Mouse (Mus musculus) right cerebral cortex, postnatal 36 days (tissue): ENCODE measurements around the gene Ano10.
A peak's percentile ranks its signal among the peaks of the same experiment; 100 is the strongest.
"Not testable (repeated sequence)": the region's sequence is repeated elsewhere in the genome, so short reads cannot be mapped to it uniquely, and the experiment has no call there.

Experiments
- DNase-seq, 2 experiments: peaks; one replicate each; pipeline ENCODE4 v3.0.0; 2022; ENCODE audit warnings: low spot score in 2 of 2, mixed read lengths in 1 of 2

Ano10 gene

GRCm38 (mm10) chr9:122198621-122199020 lies 95.6 kb downstream of the Ano10 start:
- DNase-seq = no peak

- no peak for DNase-seq
These were observed 97.2 kb downstream of the Ano10 start for GRCm38 (mm10) chr9:122197021-122197420.

- no peak for DNase-seq
These were observed 99.1 kb downstream of the Ano10 start for GRCm38 (mm10) chr9:122195042-122195682.

- no peak for DNase-seq
These were observed 100.4 kb downstream of the Ano10 start for GRCm38 (mm10) chr9:122193823-122194222.

GRCm38 (mm10) chr9:122193361-122193760 lies 100.9 kb downstream of the Ano10 start:
- DNase-seq = no peak

- no peak for DNase-seq
These were observed 105.5 kb downstream of the Ano10 start for GRCm38 (mm10) chr9:122188724-122189123.

GRCm38 (mm10) chr9:122187451-122187921 lies 106.7 kb downstream of the Ano10 start:
- no peak for DNase-seq

GRCm38 (mm10) chr9:122186643-122187226 lies 107.5 kb downstream of the Ano10 start:
- DNase-seq = no peak

- DNase-seq = no peak
These were observed 108.3 kb downstream of the Ano10 start for GRCm38 (mm10) chr9:122185953-122186352.

- peak; percentile 54 to 57 for DNase-seq
These were observed 109.2 kb downstream of the Ano10 start for GRCm38 (mm10) chr9:122185061-122185460.

- DNase-seq = no peak
These were observed 109.9 kb downstream of the Ano10 start for GRCm38 (mm10) chr9:122184329-122184728.

- DNase-seq = no peak
These were observed 111.1 kb downstream of the Ano10 start for GRCm38 (mm10) chr9:122183074-122183473.

- no peak for DNase-seq
These were observed 114.1 kb downstream of the Ano10 start for GRCm38 (mm10) chr9:122180105-122180504.

- DNase-seq = no peak
These were observed 115.8 kb downstream of the Ano10 start for GRCm38 (mm10) chr9:122178427-122178826.

GRCm38 (mm10) chr9:122177256-122178220 lies 116.7 kb downstream of the Ano10 start:
- DNase-seq = no peak

GRCm38 (mm10) chr9:122174723-122175122 lies 119.5 kb downstream of the Ano10 start:
- no peak for DNase-seq

GRCm38 (mm10) chr9:122173405-122174233 lies 120.6 kb downstream of the Ano10 start:
- DNase-seq = no peak

GRCm38 (mm10) chr9:122172612-122173186 lies 121.5 kb downstream of the Ano10 start:
- no peak for DNase-seq

- no peak for DNase-seq
These were observed 124.3 kb downstream of the Ano10 start for GRCm38 (mm10) chr9:122169901-122170300.

GRCm38 (mm10) chr9:122167719-122168118 lies 126.5 kb downstream of the Ano10 start:
- DNase-seq = not testable (repeated sequence)

- no peak for DNase-seq
These were observed 129.7 kb downstream of the Ano10 start for GRCm38 (mm10) chr9:122164535-122164934.
